Mouse (Mus musculus) kidney, postnatal 0 days (tissue): ENCODE measurements around the gene Ncor2. TPM values are rescaled to one million over a fixed set of nuclear protein-coding genes. Genes with fewer than 3 reads are reported as not detected.

Source experiments
- ATAC-seq: fragments of 200-750 bp; cut with Nextera tagmentation; replicated peaks from 2 replicates; pipeline ENCODE4 v1.8.0; 2017; ENCODE audit warnings: low read depth, moderate number of reproducible peaks, moderate TSS enrichment, moderate library complexity; ENCODE audit not compliant: low FRiP score
- DNase-seq: peaks from one replicate; pipeline ENCODE4 v3.0.0-alpha.2; 2016; ENCODE audit warnings: low spot score
- H3K27ac ChIP-seq: fragments of 300-500 bp; sonication (generic); 2 replicates; pipeline ENCODE4 v1.5.1; 2014; ENCODE audit warnings: mild to moderate bottlenecking
- H3K27me3 ChIP-seq: fragments of 300-500 bp; sonication (generic); 2 replicates; pipeline ENCODE4 v1.6.1; 2014; ENCODE audit warnings: low read length, mixed read lengths; ENCODE audit not compliant: insufficient read depth
- H3K36me3 ChIP-seq: fragments of 300-500 bp; sonication (generic); 2 replicates; pipeline ENCODE4 v1.6.1; 2014; ENCODE audit warnings: low read length, mixed read lengths; ENCODE audit not compliant: insufficient read depth
- H3K4me1 ChIP-seq: fragments of 300-500 bp; sonication (generic); replicated peaks from 2 replicates; pipeline ENCODE4 v1.6.1; 2014; ENCODE audit warnings: antibody characterized with exemption, low read length, mixed read lengths; ENCODE audit not compliant: insufficient read depth
- H3K4me2 ChIP-seq: fragments of 300-500 bp; sonication (generic); 2 replicates; pipeline ENCODE4 v1.6.1; 2014; ENCODE audit warnings: mild to moderate bottlenecking, low read length, moderate library complexity, mixed read lengths
- H3K4me3 ChIP-seq: fragments of 300-500 bp; sonication (generic); replicated peaks from 2 replicates; pipeline ENCODE4 v1.5.1; 2014; ENCODE audit warnings: low read depth, low read length
- H3K9ac ChIP-seq: fragments of 300-500 bp; sonication (generic); 2 replicates; pipeline ENCODE4 v1.6.1; 2014; ENCODE audit warnings: low read depth, low read length
- H3K9me3 ChIP-seq: fragments of 300-500 bp; sonication (generic); replicated peaks from 2 replicates; pipeline ENCODE4 v1.6.1; 2016; ENCODE audit warnings: low read length, inconsistent platforms, mixed read lengths
- CTCF ChIP-seq: IDR thresholded peaks from 2 replicates; pipeline ENCODE4 v1.5.1; 2016; ENCODE audit warnings: antibody characterized with exemption, low read depth, mild to moderate bottlenecking, moderate library complexity
- WGBS: fragments of 180-500 bp; shearing (Covaris S2); extraction: QIAGEN DNeasy Blood & Tissue Kit; methylation state at CpG from one replicate; pipeline ENCODE4 v1.1.7; 2014; 5-methylcytosine and 5-hydroxymethylcytosine counted together
- polyA plus RNA-seq: library from polyadenylated mRNA; unstranded; fragments of >200 nt; fragmentation: Nextera tagmentation; extraction: Ambion mirVana; gene quantifications from 2 replicates; pipeline ENCODE4 v1.2.1, GENCODE M21; 2015

Ncor2 gene
- polyA plus RNA-seq, 1 experiment from 2014 or later = 14.6 TPM

GRCm38 (mm10) chr5:125080352-125080751 is 98.7 kb downstream of the Ncor2 start:
- Histone ChIP-seq H3K4me1 (peaks cover 5% of the 10 kb centered on the region; the same call in 1 of the 2 replicates), H3K27ac (no peak overlapping the region; the same call in 1 of the 2 replicates), H3K9me3 (no peaks in the 10 kb centered on the region), H3K9ac (no peak overlapping the region), H3K4me2 (no peak overlapping the region), H3K36me3 (peaks cover 51% of the 10 kb centered on the region), H3K4me3 (no peak overlapping the region), H3K27me3 (no peaks in the 10 kb centered on the region)
- ATAC-seq = no peak
- TF ChIP-seq CTCF = no peak
- DNase-seq = no peak
- 89% methylated on average over 4 of the region's 4 CpGs for WGBS

- Histone ChIP-seq H3K9me3 (no peaks in the 10 kb centered on the region), H3K27ac (no peak overlapping the region), H3K4me2 (no peak overlapping the region), H3K4me1 (peaks cover 5% of the 10 kb centered on the region; the same call in 1 of the 2 replicates), H3K4me3 (no peak overlapping the region), H3K9ac (no peak overlapping the region), H3K36me3 (peaks cover 33% of the 10 kb centered on the region), H3K27me3 (no peaks in the 10 kb centered on the region)
- TF ChIP-seq CTCF = no peak
- ATAC-seq = no peak
- no peak for DNase-seq
- 82% methylated on average over 5 of the region's 5 CpGs for WGBS
These were observed 100.8 kb downstream of the Ncor2 start for GRCm38 (mm10) chr5:125078220-125078619.

GRCm38 (mm10) chr5:125076183-125076582 is 102.8 kb downstream of the Ncor2 start:
- ATAC-seq (no peak), DNase-seq (no peak)
- Histone ChIP-seq H3K4me1 (peaks cover 11% of the 10 kb centered on the region; the same call in 1 of the 2 replicates), H3K4me2 (no peak overlapping the region), H3K27me3 (no peaks in the 10 kb centered on the region), H3K27ac (no peak overlapping the region), H3K36me3 (peaks cover 28% of the 10 kb centered on the region; the same call in 1 of the 2 replicates), H3K9me3 (no peaks in the 10 kb centered on the region), H3K9ac (no peak overlapping the region), H3K4me3 (no peak overlapping the region)
- WGBS = 72% methylated on average over 9 of the region's 9 CpGs
- TF ChIP-seq CTCF = no peak

- ATAC-seq = no peak; the same call in 1 of the 2 replicates
- TF ChIP-seq CTCF = no peak
- no peaks in the 10 kb centered on the region for H3K27me3 ChIP-seq
- H3K9me3 ChIP-seq = no peaks in the 10 kb centered on the region
- peaks cover 24% of the 10 kb centered on the region for H3K4me1 ChIP-seq
- WGBS = 47% methylated on average over 9 of the region's 10 CpGs
- no peak overlapping the region for H3K4me2 ChIP-seq
- no peak overlapping the region for H3K27ac ChIP-seq
- H3K4me3 ChIP-seq = no peak overlapping the region
- peak; percentile 49 for DNase-seq
- H3K9ac ChIP-seq = no peak overlapping the region
- H3K36me3 ChIP-seq = peaks cover 16% of the 10 kb centered on the region; the same call in 1 of the 2 replicates
These were observed 104.3 kb downstream of the Ncor2 start for GRCm38 (mm10) chr5:125074571-125075171.

GRCm38 (mm10) chr5:125073896-125074295 is 105.1 kb downstream of the Ncor2 start:
- DNase-seq = no peak
- Histone ChIP-seq H3K27ac (no peak overlapping the region), H3K4me3 (no peak overlapping the region), H3K9ac (no peak overlapping the region), H3K36me3 (peaks cover 16% of the 10 kb centered on the region; the same call in 1 of the 2 replicates), H3K9me3 (no peaks in the 10 kb centered on the region), H3K4me1 (peaks cover 28% of the 10 kb centered on the region), H3K27me3 (no peaks in the 10 kb centered on the region), H3K4me2 (no peak overlapping the region)
- no peak for TF ChIP-seq CTCF
- no peak for ATAC-seq
- WGBS = 74% methylated on average over 8 of the region's 8 CpGs

- TF ChIP-seq CTCF = no peak
- ATAC-seq (no peak), DNase-seq (no peak)
- 82% methylated on average over 4 of the region's 4 CpGs for WGBS
- H3K27me3 ChIP-seq = no peaks in the 10 kb centered on the region
- H3K9ac ChIP-seq = no peak overlapping the region
- H3K4me3 ChIP-seq = no peak overlapping the region
- H3K27ac ChIP-seq = no peak overlapping the region
- peaks cover 31% of the 10 kb centered on the region for H3K4me1 ChIP-seq
- peaks cover 14% of the 10 kb centered on the region for H3K36me3 ChIP-seq
- no peaks in the 10 kb centered on the region for H3K9me3 ChIP-seq
- H3K4me2 ChIP-seq = no peak overlapping the region
These were observed 105.7 kb downstream of the Ncor2 start for GRCm38 (mm10) chr5:125073335-125073734.
